Mouse (Mus musculus): ENCODE data around the gene Egr4.

- TF ChIP-seq CTCF (IDR thresholded peaks at IDR 0.05; ENCODE audit: insufficient read depth, low read length), result no peak
- no peak for TF ChIP-seq POLR2A (IDR thresholded peaks at IDR 0.05; ENCODE audit: borderline replicate concordance, extremely low read depth, low read depth, low read length)
Observed at GRCm38 (mm10) chr6:85543351-85544175, 30.2 kb upstream of the Egr4 start.

Data from lung, adult 2 months (tissue).